Mouse (Mus musculus) embryonic facial prominence, embryonic 14.5 days (tissue): Measurements from ENCODE around the gene Dupd1. TPM values are rescaled to one million over a fixed set of nuclear protein-coding genes. Genes with fewer than 3 reads are reported as not detected.
"Not testable (repeated sequence)": the region's sequence is repeated elsewhere in the genome, so short reads cannot be mapped to it uniquely, and the experiment has no call there.

Experiments
- ATAC-seq: fragments of 200-750 bp; cut with Nextera tagmentation; 2 replicates; pipeline ENCODE4 v1.8.0; 2017; ENCODE audit warnings: low read depth, moderate number of reproducible peaks, moderate TSS enrichment
- DNase-seq: peaks from one replicate; pipeline ENCODE4 v3.0.0-alpha.2; 2015; ENCODE audit warnings: low spot score
- H3K27ac ChIP-seq: fragments of 300-500 bp; sonication (generic); replicated peaks from 2 replicates; pipeline ENCODE4 v1.5.1; 2014; ENCODE audit warnings: low read depth, mild to moderate bottlenecking, low read length, moderate library complexity
- H3K27me3 ChIP-seq: fragments of 300-500 bp; sonication (generic); replicated peaks from 2 replicates; pipeline ENCODE4 v1.6.1; 2014; ENCODE audit warnings: low read length; ENCODE audit not compliant: control insufficient read depth, insufficient read depth
- H3K36me3 ChIP-seq: fragments of 300-500 bp; sonication (generic); 2 replicates; pipeline ENCODE4 v1.6.1; 2014; ENCODE audit warnings: low read length, mixed read lengths; ENCODE audit not compliant: control insufficient read depth, insufficient read depth
- H3K4me1 ChIP-seq: fragments of 300-500 bp; sonication (generic); 2 replicates; pipeline ENCODE4 v1.6.1; 2014; ENCODE audit warnings: antibody characterized with exemption, low read length; ENCODE audit not compliant: control insufficient read depth, insufficient read depth
- H3K4me2 ChIP-seq: fragments of 300-500 bp; sonication (generic); 2 replicates; pipeline ENCODE4 v1.6.1; 2014; ENCODE audit warnings: low read depth, mild to moderate bottlenecking, low read length, moderate library complexity, mixed read lengths
- H3K4me3 ChIP-seq: fragments of 300-500 bp; sonication (generic); 2 replicates; pipeline ENCODE4 v1.5.1; 2014; ENCODE audit warnings: low read depth, mild to moderate bottlenecking, low read length
- H3K9ac ChIP-seq: fragments of 300-500 bp; sonication (generic); 2 replicates; pipeline ENCODE4 v1.6.1; 2014; ENCODE audit warnings: low read depth, mild to moderate bottlenecking, low read length, moderate library complexity, mixed read lengths
- H3K9me3 ChIP-seq: fragments of 300-500 bp; sonication (generic); 2 replicates; pipeline ENCODE4 v1.6.1; 2016; ENCODE audit warnings: low read length; ENCODE audit not compliant: control insufficient read depth
- WGBS: fragments of 180-500 bp; shearing (Covaris S2); extraction: QIAGEN DNeasy Blood & Tissue Kit; methylation state at CpG from one replicate; pipeline ENCODE4 v1.1.7; 2014; 5-methylcytosine and 5-hydroxymethylcytosine counted together
- polyA plus RNA-seq: library from polyadenylated mRNA; unstranded; fragments of >200 nt; fragmentation: Nextera tagmentation; extraction: Ambion mirVana; gene quantifications from 2 replicates; pipeline ENCODE4 v1.2.1, GENCODE M21; 2014

Gene Dupd1
- polyA plus RNA-seq, 1 experiment from 2014 or later, result 0.95 TPM

GRCm38 (mm10) chr14:21673100-21673499 lies 41.3 kb downstream of the Dupd1 start:
- Histone ChIP-seq H3K4me3 (no peak overlapping the region), H3K9ac (no peak overlapping the region), H3K4me1 (peaks cover 20% of the 10 kb centered on the region), H3K27ac (0 out of 2 replicates have a peak overlapping the region, but pooled peaks have one; percentile 53), H3K36me3 (peaks cover 37% of the 10 kb centered on the region), H3K9me3 (no peaks in the 10 kb centered on the region), H3K27me3 (no peaks in the 10 kb centered on the region), H3K4me2 (no peak overlapping the region)
- no peak for DNase-seq
- WGBS, result 51% methylated on average over 4 of the region's 4 CpGs
- ATAC-seq, result no peak

- not testable (repeated sequence) for H3K27me3 ChIP-seq, DNase-seq, H3K4me2 ChIP-seq, ATAC-seq, H3K9ac ChIP-seq, H3K9me3 ChIP-seq, H3K27ac ChIP-seq, H3K4me3 ChIP-seq
- 91% methylated on average over 15 of the region's 15 CpGs for WGBS
- H3K36me3 ChIP-seq, result peaks cover 61% of the 10 kb centered on the region
- peaks cover 10% of the 10 kb centered on the region for H3K4me1 ChIP-seq
Measured at GRCm38 (mm10) chr14:21670422-21671006, 43.9 kb downstream of the Dupd1 start.

GRCm38 (mm10) chr14:21669633-21670421 lies 44.5 kb downstream of the Dupd1 start:
- Histone ChIP-seq H3K9me3 (no peaks in the 10 kb centered on the region), H3K4me2 (no peak overlapping the region), H3K4me3 (no peak overlapping the region), H3K27me3 (no peaks in the 10 kb centered on the region), H3K36me3 (peaks cover 67% of the 10 kb centered on the region), H3K9ac (no peak overlapping the region), H3K4me1 (peaks cover 10% of the 10 kb centered on the region), H3K27ac (no peak overlapping the region)
- ATAC-seq (peak; percentile 64; the same call in 1 of the 2 replicates), DNase-seq (peak; percentile 45)
- 76% methylated on average over 11 of the region's 11 CpGs for WGBS

- no peak for DNase-seq
- no peak overlapping the region for H3K27ac ChIP-seq
- H3K4me3 ChIP-seq, result no peak overlapping the region
- H3K9ac ChIP-seq, result no peak overlapping the region
- H3K4me1 ChIP-seq, result peaks cover 5% of the 10 kb centered on the region
- H3K4me2 ChIP-seq, result no peak overlapping the region
- ATAC-seq, result no peak
- no peaks in the 10 kb centered on the region for H3K9me3 ChIP-seq
- H3K27me3 ChIP-seq, result no peaks in the 10 kb centered on the region
- peaks cover 74% of the 10 kb centered on the region for H3K36me3 ChIP-seq
- 90% methylated on average over 11 of the region's 11 CpGs for WGBS
Measured at GRCm38 (mm10) chr14:21669218-21669617, 45.2 kb downstream of the Dupd1 start.

GRCm38 (mm10) chr14:21662465-21663142 lies 51.8 kb downstream of the Dupd1 start:
- 78% methylated on average over 8 of the region's 8 CpGs for WGBS
- Histone ChIP-seq H3K36me3 (peaks cover 72% of the 10 kb centered on the region), H3K9ac (no peak overlapping the region), H3K27ac (no peak overlapping the region), H3K4me2 (no peak overlapping the region), H3K4me3 (no peak overlapping the region), H3K4me1 (no peaks in the 10 kb centered on the region; the same call in 1 of the 2 replicates), H3K9me3 (no peaks in the 10 kb centered on the region), H3K27me3 (no peaks in the 10 kb centered on the region)
- ATAC-seq, result no peak
- DNase-seq, result no peak

- DNase-seq, result peak; percentile 72
- Histone ChIP-seq H3K4me3 (no peak overlapping the region), H3K4me2 (no peak overlapping the region), H3K9ac (no peak overlapping the region), H3K36me3 (peaks cover 53% of the 10 kb centered on the region), H3K4me1 (no peaks in the 10 kb centered on the region; the same call in 1 of the 2 replicates), H3K27me3 (no peaks in the 10 kb centered on the region), H3K9me3 (no peaks in the 10 kb centered on the region), H3K27ac (no peak overlapping the region)
- peak; percentile 89; the same call in 1 of the 2 replicates for ATAC-seq
- 10% methylated on average over 5 of the region's 5 CpGs for WGBS
Measured at GRCm38 (mm10) chr14:21659652-21660051, 54.7 kb downstream of the Dupd1 start.

- H3K27me3 ChIP-seq, result no peaks in the 10 kb centered on the region
- 57% methylated on average over 13 of the region's 13 CpGs for WGBS
- no peak overlapping the region for H3K9ac ChIP-seq
- H3K9me3 ChIP-seq, result no peaks in the 10 kb centered on the region
- peak; percentile 78 for ATAC-seq
- peak overlapping the region; percentile 19 for H3K4me2 ChIP-seq
- no peaks in the 10 kb centered on the region; the same call in 1 of the 2 replicates for H3K4me1 ChIP-seq
- peak; percentile 79 for DNase-seq
- 0 out of 2 replicates have a peak overlapping the region, but pooled peaks have one; percentile 40 for H3K27ac ChIP-seq
- peaks cover 48% of the 10 kb centered on the region for H3K36me3 ChIP-seq
- no peak overlapping the region for H3K4me3 ChIP-seq
Measured at GRCm38 (mm10) chr14:21659155-21659554, 55.2 kb downstream of the Dupd1 start.

- no peak overlapping the region for H3K4me3 ChIP-seq
- no peak overlapping the region for H3K4me2 ChIP-seq
- DNase-seq (no peak), ATAC-seq (no peak)
- no peak overlapping the region for H3K27ac ChIP-seq
- no peak overlapping the region for H3K9ac ChIP-seq
- peaks cover 25% of the 10 kb centered on the region; the same call in 1 of the 2 replicates for H3K36me3 ChIP-seq
- no peaks in the 10 kb centered on the region; the same call in 1 of the 2 replicates for H3K4me1 ChIP-seq
- H3K27me3 ChIP-seq, result no peaks in the 10 kb centered on the region
- no peaks in the 10 kb centered on the region for H3K9me3 ChIP-seq
- 64% methylated on average over 2 of the region's 2 CpGs for WGBS
Measured at GRCm38 (mm10) chr14:21653813-21654212, 60.6 kb downstream of the Dupd1 start.
